Mouse (Mus musculus): ENCODE measurements around the gene Qser1.

DNA sequence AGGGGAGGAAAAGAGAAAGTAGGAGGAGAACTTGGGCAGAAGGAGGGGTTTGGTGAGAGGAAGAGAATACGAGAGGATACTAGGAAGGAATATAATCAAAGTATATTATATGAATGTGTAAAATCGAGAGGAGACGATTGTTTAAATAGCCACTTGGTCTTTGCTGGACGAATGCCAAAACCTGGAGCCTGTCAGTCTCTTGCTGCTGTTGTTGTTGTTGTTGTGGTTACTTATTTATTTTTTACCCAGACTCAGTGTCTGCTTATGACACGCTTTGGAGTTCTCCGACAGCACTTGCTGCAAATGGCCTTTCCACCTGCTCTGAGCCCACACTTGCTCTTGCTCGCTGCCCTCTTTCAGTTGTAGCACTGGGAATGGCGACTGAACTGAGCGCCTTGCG lies 43.9 kb upstream of the Qser1 start:
- TF ChIP-seq POLR2A (IDR thresholded peaks at IDR 0.05; ENCODE audit: control insufficient read depth, low read depth, low read length) (no peak), CTCF (IDR thresholded peaks at IDR 0.05; ENCODE audit: control insufficient read depth, insufficient read depth, insufficient replicate concordance, low read depth, low read length) (no peak)
